Mouse (Mus musculus) liver, embryonic 11.5 days (tissue): ENCODE measurements around the gene Ptprs. TPM values are rescaled to one million over a fixed set of nuclear protein-coding genes. Genes with fewer than 3 reads are reported as not detected.

ENCODE experiments used
- ATAC-seq: fragments of 200-750 bp; cut with Nextera tagmentation; replicated peaks from 2 replicates; pipeline ENCODE4 v1.8.0; 2017; ENCODE audit warnings: moderate number of reproducible peaks, mild to moderate bottlenecking, moderate TSS enrichment, moderate library complexity; ENCODE audit not compliant: low FRiP score
- DNase-seq: peaks from one replicate; pipeline ENCODE4 v3.0.0-alpha.2; 2017; ENCODE audit warnings: low spot score
- H3K27ac ChIP-seq: fragments of 300-500 bp; sonication (generic); 2 replicates; pipeline ENCODE4 v1.5.1; 2014; ENCODE audit warnings: mild to moderate bottlenecking, low read depth, low read length, control low read depth
- H3K27me3 ChIP-seq: fragments of 300-500 bp; sonication (generic); replicated peaks from 2 replicates; pipeline ENCODE4 v1.6.1; 2014; ENCODE audit warnings: low read length, mixed read lengths; ENCODE audit not compliant: control insufficient read depth, insufficient read depth
- H3K36me3 ChIP-seq: fragments of 300-500 bp; sonication (generic); 2 replicates; pipeline ENCODE4 v1.6.1; 2014; ENCODE audit warnings: mild to moderate bottlenecking, low read length, moderate library complexity, mixed read lengths; ENCODE audit not compliant: control insufficient read depth, insufficient read depth
- H3K4me1 ChIP-seq: fragments of 300-500 bp; sonication (generic); replicated peaks from 2 replicates; pipeline ENCODE4 v1.6.1; 2014; ENCODE audit warnings: low read length, mixed read lengths; ENCODE audit not compliant: control insufficient read depth, insufficient read depth
- H3K4me2 ChIP-seq: fragments of 300-500 bp; sonication (generic); 2 replicates; pipeline ENCODE4 v1.6.1; 2014; ENCODE audit warnings: mild to moderate bottlenecking, control low read depth, moderate library complexity
- H3K4me3 ChIP-seq: fragments of 300-500 bp; sonication (generic); 2 replicates; pipeline ENCODE4 v1.5.1; 2014; ENCODE audit warnings: low read depth, low read length, control low read depth
- H3K9ac ChIP-seq: fragments of 300-500 bp; sonication (generic); 2 replicates; pipeline ENCODE4 v1.6.1; 2014; ENCODE audit warnings: low read depth, low read length, control low read depth
- H3K9me3 ChIP-seq: fragments of 300-500 bp; sonication (generic); 2 replicates; pipeline ENCODE4 v1.6.1; 2016; ENCODE audit warnings: low read length, inconsistent platforms, mixed read lengths; ENCODE audit not compliant: control insufficient read depth
- WGBS: fragments of 180-500 bp; shearing (Covaris S2); extraction: QIAGEN DNeasy Blood & Tissue Kit; methylation state at CpG from one replicate; pipeline ENCODE4 v1.1.7; 2014; 5-methylcytosine and 5-hydroxymethylcytosine counted together
- polyA plus RNA-seq: library from polyadenylated mRNA; unstranded; fragments of >200 nt; fragmentation: Nextera tagmentation; extraction: Ambion mirVana; gene quantifications from 2 replicates; pipeline ENCODE4 v1.2.1, GENCODE M21; 2014

Gene Ptprs
- polyA plus RNA-seq, 1 experiment from 2014 or later = 39.8 TPM

DNA sequence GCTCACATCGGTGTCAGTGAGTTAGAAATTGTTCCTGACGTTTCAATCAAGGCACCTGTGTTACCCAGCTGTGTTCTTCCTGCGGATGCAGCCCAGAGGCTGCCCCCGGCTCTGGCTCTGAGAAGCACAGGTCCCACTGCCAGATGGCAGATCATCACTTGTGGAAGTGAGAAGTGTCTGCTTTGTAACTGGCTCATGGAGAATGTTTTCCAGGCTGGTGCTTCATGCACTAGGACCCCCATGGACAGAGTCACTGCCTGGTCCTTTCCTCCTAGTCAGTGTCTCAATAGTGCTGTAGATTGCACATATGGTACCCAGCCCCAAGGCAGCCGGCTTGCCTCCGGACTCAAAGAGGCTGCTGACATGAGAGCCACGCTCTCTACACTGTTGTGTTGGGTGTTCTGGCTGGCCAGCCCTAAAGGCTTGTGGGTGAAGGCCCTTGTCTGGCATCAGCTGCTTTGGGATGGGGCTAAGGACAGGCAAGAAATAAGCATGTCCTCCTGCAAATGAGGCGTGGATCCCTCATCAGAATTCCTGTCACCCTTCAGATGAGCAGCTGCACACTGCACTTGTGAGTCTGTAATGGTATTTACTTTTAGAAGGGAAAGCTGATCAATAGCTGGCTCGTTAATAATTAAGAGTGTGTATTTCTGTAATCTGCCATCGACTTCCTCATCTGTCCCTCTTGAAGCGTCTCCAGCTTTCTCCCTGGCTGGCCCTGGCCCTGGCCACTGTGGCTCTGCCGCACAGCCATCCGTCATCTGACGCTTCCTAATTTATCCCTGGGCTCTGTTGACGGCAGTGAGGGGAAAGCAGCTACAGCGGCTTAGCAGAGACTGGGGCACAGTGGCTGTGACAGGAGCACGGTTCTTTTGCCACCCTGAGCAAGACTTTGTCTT is 102.9 kb downstream of the Ptprs start:
- DNase-seq (no peak), ATAC-seq (no peak)
- H3K9me3 ChIP-seq = no peaks in the 10 kb centered on the region
- no peak overlapping the region; the same call in 1 of the 2 replicates for H3K27ac ChIP-seq
- 78% methylated on average over 17 of the region's 17 CpGs for WGBS
- no peaks in the 10 kb centered on the region; the same call in 1 of the 2 replicates for H3K4me1 ChIP-seq
- H3K4me3 ChIP-seq = no peak overlapping the region
- peaks cover 16% of the 10 kb centered on the region for H3K36me3 ChIP-seq
- no peak overlapping the region for H3K4me2 ChIP-seq
- no peaks in the 10 kb centered on the region for H3K27me3 ChIP-seq
- no peak overlapping the region for H3K9ac ChIP-seq

- DNase-seq = no peak
- Histone ChIP-seq H3K9me3 (no peaks in the 10 kb centered on the region), H3K27ac (no peak overlapping the region), H3K4me3 (no peak overlapping the region), H3K4me2 (no peak overlapping the region), H3K27me3 (no peaks in the 10 kb centered on the region), H3K36me3 (peaks cover 15% of the 10 kb centered on the region), H3K4me1 (no peaks in the 10 kb centered on the region; the same call in 1 of the 2 replicates), H3K9ac (no peak overlapping the region)
- WGBS = 70% methylated on average over 4 of the region's 4 CpGs
- no peak for ATAC-seq
Measured at GRCm38 (mm10) chr17:56372109-56372508, 104.2 kb downstream of the Ptprs start.

DNA sequence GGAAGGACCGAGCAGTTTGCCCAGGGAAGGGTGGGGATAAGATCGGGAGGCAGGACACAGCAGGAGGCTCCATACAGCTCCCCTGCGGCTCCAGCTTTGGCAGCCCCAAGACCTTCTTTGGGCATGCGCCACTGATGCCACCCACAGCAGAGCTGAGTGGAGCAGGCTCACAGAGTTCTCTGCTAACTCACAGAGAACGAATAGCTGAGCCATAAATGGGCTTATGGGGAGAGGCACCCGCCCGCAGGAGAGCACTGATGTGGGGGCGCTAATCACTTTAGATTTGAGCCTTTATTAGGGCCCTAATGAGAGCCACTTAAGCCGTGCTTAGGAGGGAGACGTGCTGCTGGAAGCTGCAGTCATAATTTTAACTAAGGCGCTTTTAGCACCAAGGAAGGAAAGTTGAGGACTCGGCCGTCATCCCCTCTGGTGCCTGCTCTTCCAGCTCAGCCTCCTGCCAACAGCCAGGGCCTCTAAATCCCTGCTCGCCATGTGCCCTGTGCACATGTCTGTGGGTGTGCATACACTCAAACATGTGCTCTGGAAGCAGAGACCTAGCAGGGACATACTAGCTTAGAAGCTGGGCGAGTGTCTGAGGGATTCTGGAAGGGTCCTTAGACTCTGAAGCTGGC is 105.1 kb downstream of the Ptprs start:
- ATAC-seq = no peak
- no peaks in the 10 kb centered on the region for H3K9me3 ChIP-seq
- WGBS = 81% methylated on average over 15 of the region's 15 CpGs
- H3K4me2 ChIP-seq = no peak overlapping the region
- no peak for DNase-seq
- H3K4me3 ChIP-seq = no peak overlapping the region
- no peaks in the 10 kb centered on the region; the same call in 1 of the 2 replicates for H3K4me1 ChIP-seq
- peaks cover 11% of the 10 kb centered on the region for H3K36me3 ChIP-seq
- H3K27me3 ChIP-seq = no peaks in the 10 kb centered on the region
- H3K27ac ChIP-seq = no peak overlapping the region
- H3K9ac ChIP-seq = no peak overlapping the region

GRCm38 (mm10) chr17:56370090-56370489 is 106.2 kb downstream of the Ptprs start:
- Histone ChIP-seq H3K4me3 (no peak overlapping the region), H3K36me3 (peaks cover 7% of the 10 kb centered on the region), H3K27me3 (no peaks in the 10 kb centered on the region), H3K9me3 (no peaks in the 10 kb centered on the region), H3K9ac (no peak overlapping the region), H3K27ac (no peak overlapping the region), H3K4me1 (peaks cover 4% of the 10 kb centered on the region; the same call in 1 of the 2 replicates), H3K4me2 (no peak overlapping the region)
- ATAC-seq (no peak), DNase-seq (no peak)
- WGBS = 90% methylated on average over 3 of the region's 3 CpGs

- H3K27ac ChIP-seq = no peak overlapping the region
- DNase-seq = no peak
- WGBS = 87% methylated on average over 6 of the region's 6 CpGs
- no peak overlapping the region for H3K9ac ChIP-seq
- 0 out of 2 replicates have a peak, but pooled peaks cover 4% of the 10 kb centered on the region for H3K4me1 ChIP-seq
- no peak overlapping the region for H3K4me3 ChIP-seq
- H3K9me3 ChIP-seq = no peaks in the 10 kb centered on the region
- no peak overlapping the region for H3K4me2 ChIP-seq
- peaks cover 7% of the 10 kb centered on the region for H3K36me3 ChIP-seq
- no peak for ATAC-seq
- no peaks in the 10 kb centered on the region for H3K27me3 ChIP-seq
Measured at GRCm38 (mm10) chr17:56368291-56368790, 107.9 kb downstream of the Ptprs start.

DNA sequence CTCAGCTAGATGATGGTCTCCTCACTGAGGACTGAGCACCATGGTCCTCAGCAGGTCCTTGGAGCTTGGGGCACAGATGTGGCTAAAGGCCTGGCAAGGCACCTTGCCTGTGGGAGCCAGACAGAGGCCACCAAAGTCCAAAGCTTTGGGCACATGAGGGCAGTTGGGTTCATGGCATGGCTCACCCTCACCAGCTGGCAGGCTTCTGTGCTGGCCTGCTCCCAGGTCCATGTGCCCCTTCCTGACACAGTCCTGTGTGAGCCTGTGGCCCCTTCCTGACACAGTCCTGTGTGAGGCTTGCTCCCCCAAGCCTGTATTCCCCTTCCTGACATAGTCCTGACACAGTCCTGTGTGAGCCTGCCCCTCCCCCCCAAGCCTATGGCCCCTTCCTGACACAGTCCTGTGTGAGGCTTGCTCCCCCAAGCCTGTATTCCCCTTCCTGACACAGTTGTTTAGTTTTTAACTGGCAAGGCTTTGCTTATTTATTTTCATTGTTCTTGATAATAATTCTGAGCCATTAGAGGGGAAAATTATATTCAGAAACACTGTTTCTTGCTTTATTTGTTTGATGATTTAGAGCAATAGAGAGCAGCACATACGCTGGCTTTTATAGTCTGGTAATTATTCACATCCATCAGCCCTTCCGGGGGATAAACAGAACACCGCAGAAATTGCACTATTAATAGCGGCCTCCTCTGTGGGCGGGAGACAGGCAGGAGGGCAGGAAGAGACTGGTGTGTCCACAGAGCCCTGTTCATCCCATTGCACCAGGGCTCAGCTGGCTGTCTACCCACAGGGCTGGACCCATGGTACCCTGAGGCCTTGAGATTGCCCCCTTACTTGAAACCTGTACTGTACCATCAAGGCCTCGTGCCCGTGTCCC is 110.3 kb downstream of the Ptprs start:
- H3K27me3 ChIP-seq = no peaks in the 10 kb centered on the region
- DNase-seq (no peak), ATAC-seq (peak; percentile 42; the same call in 1 of the 2 replicates)
- H3K9ac ChIP-seq = no peak overlapping the region
- H3K27ac ChIP-seq = peak overlapping the region; percentile 52
- WGBS = 61% methylated on average over 7 of the region's 7 CpGs
- 0 out of 2 replicates have a peak, but pooled peaks cover 4% of the 10 kb centered on the region for H3K4me1 ChIP-seq
- H3K9me3 ChIP-seq = no peaks in the 10 kb centered on the region
- no peak overlapping the region for H3K4me2 ChIP-seq
- H3K36me3 ChIP-seq = peaks cover 11% of the 10 kb centered on the region
- H3K4me3 ChIP-seq = no peak overlapping the region
